Mouse (Mus musculus) liver, adult 2 months (tissue): ENCODE measurements around the gene Phlda2. TPM values are rescaled to one million over a fixed set of nuclear protein-coding genes. Genes with fewer than 3 reads are reported as not detected.

Source experiments
- DNase-seq: peaks from one replicate; pipeline ENCODE4 v3.0.0-alpha.2; 2011; ENCODE audit warnings: low read depth, low spot score; ENCODE audit errors: extremely low read depth
- H3K27ac ChIP-seq: fragments of 200-500 bp; replicated peaks from 2 replicates; pipeline ENCODE4 v1.5.1; 2012; ENCODE audit warnings: low read depth, mild to moderate bottlenecking, control low read depth, inconsistent platforms, low read length; ENCODE audit not compliant: insufficient read depth
- H3K27me3 ChIP-seq: fragments of 200-500 bp; 2 replicates; pipeline ENCODE4 v1.6.1; 2012; ENCODE audit warnings: mild to moderate bottlenecking, moderate library complexity, low read length, inconsistent platforms; ENCODE audit not compliant: control insufficient read depth, insufficient read depth
- H3K36me3 ChIP-seq: fragments of 200-500 bp; 2 replicates; pipeline ENCODE4 v1.6.1; 2012; ENCODE audit warnings: low read length, inconsistent platforms; ENCODE audit not compliant: control insufficient read depth, insufficient read depth
- H3K4me1 ChIP-seq: fragments of 200-500 bp; 2 replicates; pipeline ENCODE4 v1.6.1; 2011; ENCODE audit warnings: low read length; ENCODE audit not compliant: control insufficient read depth, insufficient read depth
- H3K4me3 ChIP-seq: fragments of 200-500 bp; 2 replicates; pipeline ENCODE4 v1.5.1; 2011; ENCODE audit warnings: low read depth, mild to moderate bottlenecking, control low read depth, low read length, moderate library complexity; ENCODE audit not compliant: insufficient read depth
- H3K79me2 ChIP-seq: fragments of 200-500 bp; 2 replicates; pipeline ENCODE4 v1.6.1; 2012; ENCODE audit warnings: inconsistent platforms, mild to moderate bottlenecking, low read length, moderate library complexity; ENCODE audit not compliant: control insufficient read depth, insufficient read depth
- H3K9ac ChIP-seq: fragments of 200-500 bp; 2 replicates; pipeline ENCODE4 v1.6.1; 2012; ENCODE audit warnings: low read depth, mild to moderate bottlenecking, control low read depth, inconsistent platforms, low read length
- CTCF ChIP-seq: fragments of 200-500 bp; IDR thresholded peaks from 2 replicates; pipeline ENCODE4 v1.5.1; 2011; ENCODE audit warnings: low read depth, low read length, control low read depth
- POLR2A ChIP-seq: fragments of 200-500 bp; IDR thresholded peaks from 2 replicates; pipeline ENCODE4 v1.6.1; 2011; ENCODE audit warnings: low read length, control low read depth; ENCODE audit not compliant: insufficient read depth; ENCODE audit errors: extremely low read depth
- WGBS: fragments of 180-500 bp; shearing (Covaris S2); methylation state at CpG from one replicate; pipeline ENCODE4 v1.1.7; 2018; 5-methylcytosine and 5-hydroxymethylcytosine counted together
- polyA plus RNA-seq: library from polyadenylated mRNA; depleted of rRNA; stranded (reverse); fragments of >200 nt; gene quantifications from 2 replicates; pipeline ENCODE4 v1.2.3, GENCODE M21; 2012
- total RNA-seq: library from RNA; depleted of rRNA; stranded (reverse); fragments of >200 nt; gene quantifications from 2 replicates; pipeline ENCODE4 v1.2.3, GENCODE M21; 2014

Phlda2 gene
- total and polyA plus RNA-seq, 2 experiments, result 0.28 to 0.40 TPM

DNA sequence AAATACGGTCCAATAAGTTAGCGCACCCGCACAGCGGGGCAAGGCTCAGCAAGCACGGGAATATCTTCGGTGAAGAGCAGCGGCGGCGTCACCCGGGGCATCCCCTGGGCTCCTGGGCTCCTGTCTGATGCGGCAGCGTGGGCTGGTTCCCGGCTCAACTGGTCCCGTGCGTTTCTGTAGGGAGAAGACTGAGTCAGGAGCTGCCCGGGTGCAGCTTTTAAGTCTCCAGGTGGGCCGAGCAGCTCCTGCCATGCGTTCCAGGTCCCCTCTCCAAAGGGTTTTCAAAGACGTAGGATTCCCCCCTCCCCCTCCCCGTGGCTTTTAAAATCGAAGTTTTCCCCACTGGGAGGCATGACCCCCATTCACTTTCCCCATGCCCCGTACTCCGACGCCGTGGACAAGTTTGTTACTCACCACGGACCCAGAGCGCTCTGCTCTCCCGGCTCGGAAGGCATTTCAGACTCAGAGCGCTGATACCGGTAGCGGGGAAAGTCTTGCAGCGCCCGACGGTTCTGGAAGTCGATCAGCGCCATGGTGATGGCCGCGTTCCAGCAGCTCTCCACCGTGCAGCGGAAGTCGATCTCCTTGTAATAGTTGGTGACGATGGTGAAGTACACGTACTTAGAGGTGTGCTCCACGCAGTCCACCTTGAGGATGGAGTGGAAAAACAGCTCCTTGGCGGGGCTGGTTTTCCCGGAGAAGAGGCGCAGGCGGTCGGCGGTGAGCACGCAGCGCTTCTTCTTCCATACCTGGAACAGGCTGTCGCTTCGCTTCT is 1.1 kb downstream of the Phlda2 start:
- DNase-seq, result peak; percentile 41
- H3K27ac ChIP-seq, result no peak overlapping the region
- no peaks in the 10 kb centered on the region for H3K79me2 ChIP-seq
- H3K4me1 ChIP-seq, result peaks cover 3% of the 10 kb centered on the region; the same call in 1 of the 2 replicates
- peak overlapping the region; percentile 57 for H3K4me3 ChIP-seq
- H3K27me3 ChIP-seq, result 0 out of 2 replicates have a peak, but pooled peaks cover 2% of the 10 kb centered on the region
- H3K9ac ChIP-seq, result peak overlapping the region; percentile 27; the same call in 1 of the 2 replicates
- TF ChIP-seq POLR2A (no peak), CTCF (no peak)
- no peaks in the 10 kb centered on the region for H3K36me3 ChIP-seq
- 5% methylated on average over 55 of the region's 55 CpGs for WGBS

- Histone ChIP-seq H3K4me1 (peaks cover 3% of the 10 kb centered on the region; the same call in 1 of the 2 replicates), H3K27me3 (0 out of 2 replicates have a peak, but pooled peaks cover 2% of the 10 kb centered on the region), H3K4me3 (no peak overlapping the region), H3K9ac (no peak overlapping the region), H3K36me3 (no peaks in the 10 kb centered on the region), H3K79me2 (no peaks in the 10 kb centered on the region), H3K27ac (no peak overlapping the region)
- 15% methylated on average over 2 of the region's 2 CpGs for WGBS
- TF ChIP-seq CTCF (no peak), POLR2A (no peak)
- peak; percentile 53 for DNase-seq
Measured at GRCm38 (mm10) chr7:143500912-143501311, 2.0 kb downstream of the Phlda2 start.

GRCm38 (mm10) chr7:143498584-143498983 is 4.4 kb downstream of the Phlda2 start:
- 0 out of 2 replicates have a peak, but pooled peaks cover 2% of the 10 kb centered on the region for H3K27me3 ChIP-seq
- DNase-seq, result peak; percentile 54
- WGBS, result 93% methylated on average over 4 of the region's 4 CpGs

DNA sequence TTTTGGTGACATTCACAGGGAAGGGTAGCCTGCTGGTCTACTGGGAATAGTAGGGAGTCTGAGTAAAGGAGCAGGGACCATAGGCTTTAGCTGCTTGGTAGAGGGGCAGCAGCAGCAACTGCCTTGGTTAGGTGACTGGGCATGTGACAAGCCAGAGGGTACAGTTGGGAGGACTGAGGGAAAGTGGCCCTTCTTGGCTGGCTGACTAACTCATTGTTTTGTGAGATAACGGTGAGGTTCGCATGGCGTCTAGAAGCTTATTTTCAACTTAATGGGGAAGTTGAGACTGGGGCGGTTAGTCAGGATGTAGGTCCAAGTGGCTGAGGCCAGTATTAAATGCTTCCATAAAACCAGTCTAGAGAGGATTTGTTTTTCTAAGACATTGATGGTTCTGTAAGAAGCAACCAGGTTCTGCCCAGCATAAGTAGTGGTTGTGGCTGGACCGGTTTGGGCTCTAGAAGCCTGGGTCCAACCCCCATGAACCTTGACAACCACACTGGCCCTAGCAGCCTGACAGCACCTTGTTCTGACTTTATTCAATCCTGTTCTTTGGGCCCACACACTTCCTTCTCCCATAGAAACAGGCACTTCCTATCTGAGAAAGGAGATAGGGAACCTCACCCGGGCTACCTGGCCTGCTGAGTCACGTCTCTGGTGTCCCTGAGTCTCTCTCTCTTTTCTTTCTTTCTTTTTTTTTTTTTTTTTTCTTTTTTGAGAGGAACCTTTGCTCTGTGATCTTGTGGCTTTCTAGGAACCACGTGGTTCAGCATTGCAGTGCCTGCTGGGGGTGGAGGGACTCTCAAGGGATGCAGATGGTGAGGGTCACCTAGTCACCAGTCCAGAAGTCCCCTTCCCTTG is 7.6 kb downstream of the Phlda2 start:
- DNase-seq, result no peak
- no peak for TF ChIP-seq CTCF
- WGBS, result 76% methylated on average over 8 of the region's 8 CpGs
- Histone ChIP-seq H3K27ac (no peak overlapping the region), H3K36me3 (no peaks in the 10 kb centered on the region), H3K4me1 (no peaks in the 10 kb centered on the region; the same call in 1 of the 2 replicates), H3K27me3 (no peaks in the 10 kb centered on the region), H3K79me2 (no peaks in the 10 kb centered on the region), H3K9ac (no peak overlapping the region), H3K4me3 (no peak overlapping the region)

More at GRCm38 (mm10) chr7:143498584-143498983, 4.4 kb downstream of the Phlda2 start:
- Histone ChIP-seq H3K79me2 (no peaks in the 10 kb centered on the region), H3K9ac (no peak overlapping the region), H3K36me3 (no peaks in the 10 kb centered on the region), H3K4me1 (no peaks in the 10 kb centered on the region; the same call in 1 of the 2 replicates), H3K4me3 (no peak overlapping the region), H3K27ac (no peak overlapping the region)
- TF ChIP-seq POLR2A (no peak), CTCF (no peak)

DNA sequence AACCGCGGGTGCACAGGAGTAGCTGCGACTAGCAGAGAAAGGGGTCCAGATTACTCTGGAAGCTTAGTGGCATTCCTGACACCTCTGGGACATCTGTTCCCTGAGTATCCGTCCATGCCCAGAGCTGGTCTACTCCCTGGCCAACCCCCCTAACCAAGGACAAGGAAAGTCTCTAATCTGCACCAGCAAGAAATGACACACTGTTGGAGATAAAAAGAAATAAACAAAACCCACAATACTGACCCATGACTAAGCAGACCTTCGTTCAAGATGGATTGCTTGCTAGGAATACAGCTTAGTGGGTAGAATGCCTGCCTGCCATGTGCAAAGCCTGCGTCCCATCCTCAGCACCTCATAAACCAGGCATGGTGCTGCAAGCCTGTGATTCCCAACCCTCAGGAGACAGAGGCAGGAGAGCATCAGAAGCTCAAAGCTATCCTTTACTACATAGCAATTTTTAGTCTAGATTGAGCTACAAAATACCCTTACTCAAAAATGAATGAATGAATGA is 9.3 kb downstream of the Phlda2 start:
- Histone ChIP-seq H3K27ac (no peak overlapping the region), H3K4me1 (no peaks in the 10 kb centered on the region; the same call in 1 of the 2 replicates), H3K36me3 (no peaks in the 10 kb centered on the region), H3K9ac (no peak overlapping the region), H3K4me3 (no peak overlapping the region), H3K79me2 (no peaks in the 10 kb centered on the region), H3K27me3 (no peaks in the 10 kb centered on the region)
- TF ChIP-seq CTCF (no peak), POLR2A (no peak)
- DNase-seq, result no peak
- 91% methylated on average over 6 of the region's 6 CpGs for WGBS
